Mouse (Mus musculus): ENCODE results near the gene Gm3755.
"Not testable (repeated sequence)": the region's sequence is repeated elsewhere in the genome, so short reads cannot be mapped to it uniquely, and the experiment has no call there.

- TF ChIP-seq TAL1 (conservative IDR thresholded peaks at IDR 0.05; ENCODE audit: low read depth, low read length); CTCF (IDR thresholded peaks at IDR 0.05; ENCODE audit: low read depth, low read length): not testable (repeated sequence)
Observed at GRCm38 (mm10) chr14:7483662-7484061, 32.9 kb upstream of the Gm3755 start, which contains the start of gene Gm3752.
